Mouse (Mus musculus) kidney, embryonic 15.5 days (tissue): ENCODE data around the gene Neurl1b. TPM values are rescaled to one million over a fixed set of nuclear protein-coding genes. Genes with fewer than 3 reads are reported as not detected.

Experiments used
- ATAC-seq: fragments of 200-750 bp; cut with Nextera tagmentation; replicated peaks from 2 replicates; pipeline ENCODE4 v1.8.0; 2017; ENCODE audit warnings: moderate TSS enrichment; ENCODE audit not compliant: low FRiP score
- H3K27ac ChIP-seq: fragments of 300-500 bp; sonication (generic); 2 replicates; pipeline ENCODE4 v1.5.1; 2015; ENCODE audit warnings: mild to moderate bottlenecking, inconsistent platforms
- H3K27me3 ChIP-seq: fragments of 300-500 bp; sonication (generic); 2 replicates; pipeline ENCODE4 v1.6.1; 2015; ENCODE audit warnings: inconsistent platforms
- H3K36me3 ChIP-seq: fragments of 300-500 bp; sonication (generic); 2 replicates; pipeline ENCODE4 v1.6.1; 2015; ENCODE audit warnings: inconsistent platforms
- H3K4me1 ChIP-seq: fragments of 300-500 bp; sonication (generic); 2 replicates; pipeline ENCODE4 v1.6.1; 2015; ENCODE audit warnings: inconsistent platforms
- H3K4me2 ChIP-seq: fragments of 300-500 bp; sonication (generic); 2 replicates; pipeline ENCODE4 v1.6.1; 2015; ENCODE audit warnings: moderate library complexity, mild to moderate bottlenecking, inconsistent platforms
- H3K4me3 ChIP-seq: fragments of 300-500 bp; sonication (generic); replicated peaks from 2 replicates; pipeline ENCODE4 v1.5.1; 2015; ENCODE audit warnings: mild to moderate bottlenecking, inconsistent platforms
- H3K9ac ChIP-seq: fragments of 300-500 bp; sonication (generic); 2 replicates; pipeline ENCODE4 v1.6.1; 2015; ENCODE audit warnings: mild to moderate bottlenecking, inconsistent platforms
- H3K9me3 ChIP-seq: fragments of 300-500 bp; sonication (generic); replicated peaks from 2 replicates; pipeline ENCODE4 v1.6.1; 2016; ENCODE audit warnings: inconsistent platforms
- WGBS: fragments of 180-500 bp; shearing (Covaris S2); methylation state at CpG from one replicate; pipeline ENCODE4 v1.1.7; 2015; ENCODE audit warnings: mixed read lengths; 5-methylcytosine and 5-hydroxymethylcytosine counted together
- polyA plus RNA-seq: library from polyadenylated mRNA; unstranded; fragments of >200 nt; fragmentation: Nextera tagmentation; extraction: Ambion mirVana; gene quantifications from 2 replicates; pipeline ENCODE4 v1.2.1, GENCODE M21; 2015

Gene Neurl1b
- polyA plus RNA-seq, 1 experiment from 2014 or later: 1.7 TPM

- Histone ChIP-seq H3K36me3 (no peaks in the 10 kb centered on the region), H3K4me2 (no peak overlapping the region), H3K9ac (no peak overlapping the region), H3K9me3 (peaks cover 6% of the 10 kb centered on the region; the same call in 1 of the 2 replicates), H3K27ac (no peak overlapping the region), H3K27me3 (no peaks in the 10 kb centered on the region), H3K4me1 (no peaks in the 10 kb centered on the region), H3K4me3 (no peak overlapping the region)
- no peak for ATAC-seq
- WGBS: 97% methylated on average over 4 of the region's 4 CpGs
Observed at GRCm38 (mm10) chr17:26487917-26488316, 73.3 kb downstream of the Neurl1b start.

GRCm38 (mm10) chr17:26488711-26489403, 74.2 kb downstream of the Neurl1b start:
- Histone ChIP-seq H3K4me1 (no peaks in the 10 kb centered on the region), H3K9ac (no peak overlapping the region), H3K27me3 (no peaks in the 10 kb centered on the region), H3K9me3 (peaks cover 13% of the 10 kb centered on the region), H3K27ac (no peak overlapping the region), H3K4me3 (no peak overlapping the region), H3K36me3 (no peaks in the 10 kb centered on the region), H3K4me2 (no peak overlapping the region)
- no peak for ATAC-seq
- WGBS: 80% methylated on average over 8 of the region's 8 CpGs

- Histone ChIP-seq H3K4me3 (no peak overlapping the region), H3K27me3 (no peaks in the 10 kb centered on the region), H3K9ac (no peak overlapping the region), H3K9me3 (peaks cover 13% of the 10 kb centered on the region), H3K4me1 (no peaks in the 10 kb centered on the region), H3K27ac (no peak overlapping the region), H3K4me2 (no peak overlapping the region), H3K36me3 (no peaks in the 10 kb centered on the region)
- no peak for ATAC-seq
- 88% methylated on average over 10 of the region's 10 CpGs for WGBS
Observed at GRCm38 (mm10) chr17:26490072-26490471, 75.4 kb downstream of the Neurl1b start.

- Histone ChIP-seq H3K4me1 (no peaks in the 10 kb centered on the region), H3K27me3 (no peaks in the 10 kb centered on the region), H3K27ac (no peak overlapping the region), H3K4me3 (no peak overlapping the region), H3K9me3 (peaks cover 13% of the 10 kb centered on the region), H3K9ac (no peak overlapping the region), H3K36me3 (no peaks in the 10 kb centered on the region), H3K4me2 (no peak overlapping the region)
- 72% methylated on average over 2 of the region's 2 CpGs for WGBS
- no peak for ATAC-seq
Observed at GRCm38 (mm10) chr17:26490910-26491309, 76.3 kb downstream of the Neurl1b start.

GRCm38 (mm10) chr17:26492246-26492645, 77.6 kb downstream of the Neurl1b start:
- no peak overlapping the region for H3K4me2 ChIP-seq
- H3K27me3 ChIP-seq: no peaks in the 10 kb centered on the region
- no peak for ATAC-seq
- no peak overlapping the region for H3K4me3 ChIP-seq
- no peaks in the 10 kb centered on the region for H3K36me3 ChIP-seq
- peaks cover 13% of the 10 kb centered on the region for H3K9me3 ChIP-seq
- no peak overlapping the region for H3K27ac ChIP-seq
- no peak overlapping the region for H3K9ac ChIP-seq
- 87% methylated on average over 3 of the region's 3 CpGs for WGBS
- H3K4me1 ChIP-seq: no peaks in the 10 kb centered on the region

- no peaks in the 10 kb centered on the region for H3K36me3 ChIP-seq
- H3K4me3 ChIP-seq: no peak overlapping the region
- ATAC-seq: no peak
- H3K27me3 ChIP-seq: no peaks in the 10 kb centered on the region
- H3K9ac ChIP-seq: no peak overlapping the region
- 86% methylated on average over 4 of the region's 4 CpGs for WGBS
- H3K4me1 ChIP-seq: no peaks in the 10 kb centered on the region
- H3K9me3 ChIP-seq: peaks cover 13% of the 10 kb centered on the region
- H3K4me2 ChIP-seq: no peak overlapping the region
- no peak overlapping the region for H3K27ac ChIP-seq
Observed at GRCm38 (mm10) chr17:26494642-26495468, 80.2 kb downstream of the Neurl1b start.

Other genes starting within 250 kb of the Neurl1b start
- gene Pdia2, start 215.7 kb upstream of the Neurl1b start, polyA plus RNA-seq: 0.55 and 0.67 TPM in 2 replicates
- gene Rgs11, start 211.9 kb upstream of the Neurl1b start, polyA plus RNA-seq: 9.2 and 9.4 TPM in 2 replicates
- gene Arhgdig, start 207.0 kb upstream of the Neurl1b start, polyA plus RNA-seq: 9.0 and 9.3 TPM in 2 replicates
- gene Fam234a, start 170.6 kb upstream of the Neurl1b start, polyA plus RNA-seq: 49.6 and 52.7 TPM in 2 replicates
- gene Luc7l, start 161.9 kb upstream of the Neurl1b start, polyA plus RNA-seq: 106 and 110 TPM in 2 replicates
- gene Ergic1, start 146.7 kb downstream of the Neurl1b start, polyA plus RNA-seq: 124 and 131 TPM in 2 replicates
- 23.1 and 24.8 TPM in 2 replicates for gene Dusp1, start 147.3 kb downstream of the Neurl1b start, polyA plus RNA-seq
- gene Atp6v0e, start 248.4 kb downstream of the Neurl1b start, polyA plus RNA-seq: 211 and 224 TPM in 2 replicates